Mouse (Mus musculus) frontal cortex, adult 2 months (tissue): ENCODE measurements around the gene Arhgdia. TPM values are rescaled to one million over a fixed set of nuclear protein-coding genes. Genes with fewer than 3 reads are reported as not detected.

Experiments
- DNase-seq, 2 experiments: peaks; one replicate each; pipeline ENCODE4 v3.0.0; 2022; ENCODE audit warnings: low spot score in 1 of 2; ENCODE audit errors: extremely low spot score in 1 of 2
- polyA plus RNA-seq: library from polyadenylated mRNA; depleted of rRNA; stranded (reverse); fragments of >200 nt; gene quantifications from 2 replicates; pipeline ENCODE4 v1.2.3, GENCODE M21; 2012

The Arhgdia gene
- polyA plus RNA-seq, 1 experiment: 408 TPM

DNA sequence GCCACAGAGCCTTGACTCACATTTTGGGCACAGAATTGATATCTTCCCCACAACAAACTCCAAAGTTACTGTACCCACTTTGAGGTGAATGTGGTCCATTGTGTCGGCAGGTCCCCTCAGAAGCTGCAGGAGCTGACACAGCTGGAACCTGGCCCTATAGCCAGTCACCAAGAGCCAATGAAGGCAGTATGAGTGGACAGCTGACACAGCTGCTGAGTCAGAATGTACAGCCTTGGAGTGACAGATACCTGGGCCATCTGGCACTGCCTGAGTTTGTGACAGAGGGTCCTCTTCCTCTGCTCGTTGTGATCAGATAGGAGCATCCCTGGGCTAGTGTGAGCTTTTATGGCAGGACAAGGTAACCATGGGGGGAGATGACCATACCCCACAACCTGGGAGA lies 26.2 kb downstream of the Arhgdia start:
- no peak for DNase-seq

DNA sequence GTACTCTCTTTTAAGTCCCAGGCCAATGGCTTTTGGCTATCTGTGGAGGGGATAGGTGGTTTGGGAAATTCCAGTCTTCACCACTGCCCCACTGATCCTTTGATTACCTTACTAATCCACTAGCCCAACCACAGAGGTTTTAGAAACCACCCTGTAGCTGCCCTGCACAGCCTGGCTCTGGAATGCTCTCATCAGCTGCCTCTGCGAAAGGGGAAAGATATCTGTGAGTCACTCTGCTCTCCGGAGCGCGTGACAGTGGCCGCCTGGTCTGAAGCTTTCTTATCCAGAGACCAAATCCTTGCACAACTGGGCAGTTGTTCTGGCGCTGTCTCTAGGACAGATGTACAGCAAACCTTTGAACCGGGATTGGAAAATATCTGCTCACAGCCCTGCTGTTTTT lies 26.6 kb downstream of the Arhgdia start:
- no peak for DNase-seq

GRCm38 (mm10) chr11:120552736-120553135 lies 28.7 kb downstream of the Arhgdia start:
- no peak for DNase-seq

GRCm38 (mm10) chr11:120550810-120551440 lies 30.5 kb downstream of the Arhgdia start, which contains the start of gene Ppp1r27:
Ppp1r27 (minus strand) TSS chr11:120551132.
- DNase-seq: no peak

- no peak for DNase-seq
These were observed 31.2 kb downstream of the Arhgdia start for GRCm38 (mm10) chr11:120549986-120550809.

- peak; percentile 74 to 94 for DNase-seq
These were observed 32.1 kb downstream of the Arhgdia start, which contains the start of gene Mcrip1 for GRCm38 (mm10) chr11:120549168-120549945. Mcrip1 (minus strand) TSS chr11:120549727.

GRCm38 (mm10) chr11:120548786-120549167 lies 32.6 kb downstream of the Arhgdia start:
- DNase-seq: no peak

DNA sequence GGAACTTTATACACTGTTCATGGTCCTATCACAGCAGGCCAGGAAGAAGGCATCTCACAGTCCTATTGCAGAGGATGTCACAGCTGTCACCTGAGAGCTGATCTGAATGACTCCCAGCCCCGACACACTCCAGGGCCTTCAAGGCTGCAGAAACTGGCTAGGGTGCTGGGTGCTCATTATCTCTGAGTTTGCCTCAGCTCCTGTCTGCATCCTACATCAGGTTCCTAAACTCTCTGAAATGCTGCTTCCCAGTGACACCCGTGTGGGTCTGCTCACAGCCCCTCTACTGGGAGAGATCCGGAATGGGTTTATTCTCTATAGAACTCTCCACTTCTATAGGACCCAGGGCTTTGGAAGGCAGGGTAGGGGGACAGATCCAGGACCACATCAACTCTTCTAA lies 33.2 kb downstream of the Arhgdia start:
- DNase-seq: no peak

DNA sequence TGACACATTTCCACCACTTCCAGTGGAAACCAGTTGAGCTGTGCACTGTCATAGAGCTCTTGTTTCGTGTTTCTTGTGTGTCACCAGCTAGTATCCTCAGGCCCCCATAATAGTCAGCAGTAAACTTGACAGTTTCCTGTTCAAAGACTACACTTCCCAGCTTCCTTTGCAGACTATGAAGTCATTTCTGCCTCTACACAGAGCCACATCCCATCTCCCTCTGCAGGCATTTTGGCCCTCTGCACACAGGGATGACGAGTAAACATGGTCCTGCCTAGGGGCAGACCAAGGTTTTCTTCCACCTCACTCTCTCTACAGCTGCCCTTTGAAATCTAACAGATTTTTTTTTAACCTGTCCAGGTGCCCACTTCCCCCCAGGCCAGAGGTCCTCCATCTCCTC lies 34.0 kb downstream of the Arhgdia start:
- peak in 1 of 2 experiments; percentile 18 for DNase-seq

- DNase-seq: no peak
These were observed 35.5 kb downstream of the Arhgdia start for GRCm38 (mm10) chr11:120545964-120546363.

DNA sequence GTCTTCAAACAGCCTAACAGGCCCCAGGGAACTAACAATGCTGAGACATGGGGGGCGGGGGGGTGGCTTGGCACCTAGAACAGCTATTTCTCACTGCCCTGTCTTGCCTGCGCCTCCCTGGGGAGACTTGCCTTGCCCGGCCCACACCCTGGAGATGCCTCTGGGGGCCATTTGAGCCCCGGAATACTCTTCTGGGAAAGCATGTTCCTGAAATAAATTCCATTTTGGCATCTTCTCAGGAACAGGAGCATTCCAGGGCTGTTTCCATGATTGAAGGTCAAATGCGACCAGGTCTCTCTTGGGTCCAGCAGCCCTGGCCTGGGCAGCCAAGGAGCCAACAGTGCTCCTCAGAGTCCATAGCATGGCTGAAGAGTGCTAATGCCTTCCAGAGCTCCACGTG lies 39.0 kb downstream of the Arhgdia start:
- DNase-seq: no peak

- DNase-seq: no peak
These were observed 39.5 kb downstream of the Arhgdia start for GRCm38 (mm10) chr11:120541907-120542306.

DNA sequence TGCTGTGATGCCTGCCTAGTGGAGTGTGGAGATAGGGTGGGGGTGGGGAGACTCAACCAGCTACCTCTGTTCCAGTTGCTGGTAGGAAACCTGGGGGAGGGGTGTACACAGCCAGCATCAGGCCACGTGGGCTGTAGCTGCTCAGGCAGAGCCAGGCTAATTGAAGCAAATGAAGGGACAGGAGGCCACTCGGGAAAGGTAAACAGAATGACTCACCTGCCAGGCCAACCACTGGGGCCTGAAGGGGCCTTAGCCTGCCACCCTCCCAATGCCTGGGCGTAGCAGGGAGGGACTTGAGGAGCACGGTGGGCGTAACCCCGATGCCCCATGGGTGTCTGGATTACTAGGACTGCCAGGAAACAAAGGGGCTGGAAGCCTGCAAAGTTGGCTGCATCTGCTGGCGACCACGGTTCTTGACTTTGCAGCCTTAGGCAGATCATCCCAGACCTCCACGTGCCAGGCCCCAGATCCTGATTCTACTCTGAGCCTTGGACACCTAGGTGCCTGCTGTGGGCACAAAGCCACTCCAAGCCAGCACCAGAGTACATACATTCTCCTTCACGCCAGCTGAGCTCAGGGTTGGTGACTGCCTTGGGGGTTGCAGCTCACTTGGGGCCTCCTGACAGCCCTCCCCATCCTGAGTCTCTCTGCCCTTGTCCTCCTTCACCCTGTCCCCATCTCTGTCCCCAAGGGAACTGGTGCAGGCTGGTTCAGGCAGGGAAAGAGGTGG lies 42.0 kb downstream of the Arhgdia start:
- no peak for DNase-seq

DNA sequence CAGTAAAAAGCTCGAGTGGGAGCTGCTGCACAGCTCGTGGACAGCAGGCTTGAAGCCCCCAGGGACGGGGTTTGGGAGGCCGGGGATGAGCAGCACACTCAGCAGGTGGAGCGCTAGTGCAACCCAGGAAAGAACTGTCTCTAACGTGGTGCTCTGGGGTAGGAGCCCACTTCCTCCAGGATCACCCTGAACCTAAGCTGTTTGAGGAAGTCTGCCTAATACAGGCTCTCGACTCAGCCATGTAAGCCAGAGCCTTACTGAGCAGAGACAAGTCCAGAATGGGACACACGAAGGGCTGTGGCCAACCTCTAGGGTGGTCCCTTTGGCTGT lies 42.5 kb downstream of the Arhgdia start:
- DNase-seq: no peak

DNA sequence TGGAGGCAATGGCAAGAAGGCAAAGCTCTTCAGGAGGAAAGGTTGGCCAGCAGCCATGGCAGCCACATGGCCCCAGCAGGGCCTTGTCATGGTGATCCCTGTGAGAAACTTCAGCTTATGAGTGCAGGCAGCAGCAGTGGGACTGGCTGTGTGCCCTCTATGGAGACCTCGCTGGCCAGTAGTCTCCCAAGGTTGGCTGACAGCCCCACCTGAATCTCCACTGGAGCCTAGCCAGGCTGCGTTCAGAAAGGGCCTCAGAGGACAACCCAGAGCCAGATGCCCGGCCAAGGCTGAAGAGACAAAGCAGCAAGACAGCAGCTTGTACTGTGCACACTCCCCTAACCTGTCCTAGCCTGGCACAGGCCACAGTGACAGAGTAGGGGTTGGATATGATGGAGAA lies 42.9 kb downstream of the Arhgdia start:
- no peak for DNase-seq

DNA sequence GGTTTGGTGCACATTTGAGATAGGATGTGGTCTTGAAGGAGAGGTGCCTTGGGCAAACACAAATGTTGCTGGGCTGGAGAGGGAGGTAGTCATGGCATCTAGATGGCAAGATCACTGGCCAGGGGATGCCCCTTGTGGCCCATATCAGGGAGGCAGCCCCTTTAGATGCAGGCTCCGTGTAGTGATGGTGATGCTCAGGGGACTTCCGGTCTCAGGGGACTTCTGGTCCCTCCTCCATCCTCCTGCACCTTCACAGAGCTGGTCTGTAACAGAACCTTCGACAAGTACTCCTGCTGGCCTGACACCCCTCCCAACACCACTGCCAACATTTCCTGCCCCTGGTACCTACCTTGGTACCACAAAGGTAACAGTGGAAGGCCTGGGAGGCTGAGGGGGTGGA lies 45.6 kb downstream of the Arhgdia start:
- no peak for DNase-seq

GRCm38 (mm10) chr11:120535145-120535544 lies 46.3 kb downstream of the Arhgdia start:
- no peak for DNase-seq

DNA sequence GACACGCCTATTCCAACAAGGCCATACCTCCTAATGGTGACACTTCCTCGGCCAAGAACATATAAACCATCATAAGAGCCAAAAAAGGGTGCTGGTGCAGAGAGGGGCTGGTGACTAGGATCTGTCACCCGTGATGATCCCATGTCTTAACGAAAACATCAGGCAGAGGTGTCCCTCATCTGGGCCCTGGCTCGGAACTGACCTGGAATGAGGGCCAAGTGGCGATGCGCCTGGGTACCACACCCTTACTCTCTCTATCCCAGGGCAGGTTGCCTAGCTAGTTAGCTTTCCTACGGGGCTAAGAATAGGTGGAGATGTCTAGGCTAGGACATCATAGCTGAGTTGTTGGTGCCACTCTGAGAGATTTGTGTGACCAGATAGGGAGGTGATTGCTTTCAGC lies 47.3 kb downstream of the Arhgdia start:
- no peak for DNase-seq

GRCm38 (mm10) chr11:120531646-120532045 lies 49.8 kb downstream of the Arhgdia start:
- no peak for DNase-seq

- no peak for DNase-seq
These were observed 51.1 kb downstream of the Arhgdia start, which contains the start of gene Gcgr for GRCm38 (mm10) chr11:120530085-120530964. Gcgr (plus strand) TSS chr11:120530699.
